Mouse (Mus musculus) spleen, postnatal 36 days (tissue): Measurements from ENCODE around the gene Bsdc1.
A peak's percentile ranks its signal among the peaks of the same experiment; 100 is the strongest.
"Not testable (repeated sequence)": the region's sequence is repeated elsewhere in the genome, so short reads cannot be mapped to it uniquely, and the experiment has no call there.

Experiments used
- DNase-seq, 2 experiments: peaks; one replicate each; pipeline ENCODE4 v3.0.0; 2022; ENCODE audit warnings: low spot score in 2 of 2, mixed read lengths in 1 of 2

Bsdc1 gene

GRCm38 (mm10) chr4:129513086-129513767 is 51.8 kb downstream of the Bsdc1 start, which contains the start of gene Marcksl1:
TSS of gene Marcksl1 (plus strand) at chr4:129513581.
- DNase-seq, result peak; percentile 88 to 90

- DNase-seq, result no peak
Measured at GRCm38 (mm10) chr4:129513891-129514290, 52.5 kb downstream of the Bsdc1 start.

- peak; percentile 41 to 43 for DNase-seq
Measured at GRCm38 (mm10) chr4:129514300-129514898, 53.0 kb downstream of the Bsdc1 start.

- DNase-seq, result no peak
Measured at GRCm38 (mm10) chr4:129516925-129517324, 55.5 kb downstream of the Bsdc1 start.

GRCm38 (mm10) chr4:129518519-129518918 is 57.1 kb downstream of the Bsdc1 start:
- DNase-seq, result no peak

GRCm38 (mm10) chr4:129525338-129525737 is 64.0 kb downstream of the Bsdc1 start:
- DNase-seq, result peak; percentile 60 to 69

- DNase-seq, result no peak
Measured at GRCm38 (mm10) chr4:129525889-129526288, 64.5 kb downstream of the Bsdc1 start.

- DNase-seq, result not testable (repeated sequence)
Measured at GRCm38 (mm10) chr4:129528901-129529300, 67.5 kb downstream of the Bsdc1 start.
